Mouse (Mus musculus): Measurements from ENCODE around the gene Clec2g. TPM values are rescaled to one million over a fixed set of nuclear protein-coding genes. Genes with fewer than 3 reads are reported as not detected.

The Clec2g gene
- polyA plus RNA-seq (2014; fragmentation: Illumina TruSeq; extraction: RNeasy Lipid Tissue Mini Kit (QIAGEN cat#74804); ENCODE audit: low read depth, low replicate concordance): 0.16 TPM

GRCm38 (mm10) chr6:128934081-128934480, at the start of gene Clec2g:
Gene Clec2g, plus strand, starts transcription at chr6:128934381.

GRCm38 (mm10) chr6:128887091-128887790, 46.9 kb upstream of the Clec2g start, which contains the start of gene Clec2i:
Gene Clec2i, plus strand, starts transcription at chr6:128887588.

GRCm38 (mm10) chr6:128890948-128891355, 43.2 kb upstream of the Clec2g start, which contains the start of gene BC035044:
Gene BC035044, minus strand, starts transcription at chr6:128891126.

Other genes with a start within 250 kb of the Clec2g start
- gene Klrb1, start 211.3 kb upstream of the Clec2g start, polyA plus RNA-seq (2014; fragmentation: Illumina TruSeq; extraction: RNeasy Lipid Tissue Mini Kit (QIAGEN cat#74804); ENCODE audit: low read depth, low replicate concordance): 0.52 TPM
- 136 TPM for gene Klrb1c, start 145.2 kb upstream of the Clec2g start, polyA plus RNA-seq (2014; fragmentation: Illumina TruSeq; extraction: RNeasy Lipid Tissue Mini Kit (QIAGEN cat#74804); ENCODE audit: low read depth, low replicate concordance)
- gene Gm44511, start 108.1 kb upstream of the Clec2g start, polyA plus RNA-seq (2014; fragmentation: Illumina TruSeq; extraction: RNeasy Lipid Tissue Mini Kit (QIAGEN cat#74804); ENCODE audit: low read depth, low replicate concordance): 0.88 TPM
- gene Klrb1b, start 108.0 kb upstream of the Clec2g start, polyA plus RNA-seq (2014; fragmentation: Illumina TruSeq; extraction: RNeasy Lipid Tissue Mini Kit (QIAGEN cat#74804); ENCODE audit: low read depth, low replicate concordance): 0.91 TPM
- 2.3 TPM for gene Clec2i, start 46.8 kb upstream of the Clec2g start, polyA plus RNA-seq (2014; fragmentation: Illumina TruSeq; extraction: RNeasy Lipid Tissue Mini Kit (QIAGEN cat#74804); ENCODE audit: low read depth, low replicate concordance)
- gene BC035044, start 43.3 kb upstream of the Clec2g start, polyA plus RNA-seq (2014; fragmentation: Illumina TruSeq; extraction: RNeasy Lipid Tissue Mini Kit (QIAGEN cat#74804); ENCODE audit: low read depth, low replicate concordance): 2.3 TPM
- gene Klrb1f, start 111.5 kb downstream of the Clec2g start, polyA plus RNA-seq (2014; fragmentation: Illumina TruSeq; extraction: RNeasy Lipid Tissue Mini Kit (QIAGEN cat#74804); ENCODE audit: low read depth, low replicate concordance): 0.47 TPM
- gene Clec2e, start 166.5 kb downstream of the Clec2g start, polyA plus RNA-seq (2014; fragmentation: Illumina TruSeq; extraction: RNeasy Lipid Tissue Mini Kit (QIAGEN cat#74804); ENCODE audit: low read depth, low replicate concordance): 0.24 TPM
- 86.9 TPM for gene Clec2d, start 246.2 kb downstream of the Clec2g start, polyA plus RNA-seq (2014; fragmentation: Illumina TruSeq; extraction: RNeasy Lipid Tissue Mini Kit (QIAGEN cat#74804); ENCODE audit: low read depth, low replicate concordance)

Measured in adipose tissue, adult 10 weeks (tissue).